Mouse (Mus musculus) heart, adult 8-10 months (tissue): ENCODE measurements around the gene Armc12. TPM values are rescaled to one million over a fixed set of nuclear protein-coding genes. Genes with fewer than 3 reads are reported as not detected.
A peak's percentile ranks its signal among the peaks of the same experiment; 100 is the strongest.
"Not testable (repeated sequence)": the region's sequence is repeated elsewhere in the genome, so short reads cannot be mapped to it uniquely, and the experiment has no call there.

Experiments used
- DNase-seq: peaks from one replicate; pipeline ENCODE4 v3.0.0; 2022; ENCODE audit warnings: low spot score
- total RNA-seq, 4 experiments: library from RNA; stranded (reverse); gene quantifications; 2 replicates each; pipeline ENCODE4 v1.2.4; 2022

Gene Armc12
- total RNA-seq, 4 experiments from 2014 or later: not detected

DNA sequence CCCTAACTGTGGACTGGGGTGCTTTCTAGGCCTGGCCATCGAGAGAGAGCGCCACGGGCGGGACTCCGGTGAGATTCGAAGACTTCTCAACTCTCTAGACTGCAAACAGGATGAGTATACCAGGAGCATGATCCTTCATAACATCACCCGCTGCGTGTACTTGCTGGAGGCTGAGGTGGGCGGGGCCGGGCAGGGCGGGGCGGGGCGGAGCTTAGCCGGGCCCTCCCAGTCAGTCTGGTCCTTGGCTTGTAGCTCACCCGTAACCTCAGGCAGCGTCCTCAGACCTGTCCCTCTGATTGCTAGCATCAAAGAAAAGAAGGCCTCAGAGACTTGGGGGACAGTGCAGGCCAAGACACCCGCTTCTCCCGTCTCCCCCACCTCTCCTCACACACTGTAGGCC lies 1.3 kb downstream of the Armc12 start:
- DNase-seq: no peak

DNA sequence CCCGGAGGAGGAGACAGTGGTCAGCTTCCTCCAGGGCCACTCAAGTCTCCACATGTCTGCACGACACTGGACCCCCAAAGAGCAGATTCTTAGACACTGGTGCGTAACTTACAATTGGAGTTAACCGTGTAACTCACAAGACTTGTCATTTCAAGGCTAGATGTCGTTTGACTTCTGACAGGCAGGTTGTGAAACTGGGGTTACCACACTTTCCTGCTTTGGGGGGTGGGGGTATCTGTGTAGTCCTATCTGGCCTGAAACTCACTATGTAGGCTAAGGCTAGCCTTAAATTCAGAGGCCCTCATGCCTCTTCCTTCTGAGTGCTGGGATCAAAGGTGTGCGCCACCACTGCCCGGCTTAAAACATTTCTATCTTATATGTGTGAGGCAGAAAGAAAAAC lies 2.0 kb downstream of the Armc12 start:
- DNase-seq: no peak

DNA sequence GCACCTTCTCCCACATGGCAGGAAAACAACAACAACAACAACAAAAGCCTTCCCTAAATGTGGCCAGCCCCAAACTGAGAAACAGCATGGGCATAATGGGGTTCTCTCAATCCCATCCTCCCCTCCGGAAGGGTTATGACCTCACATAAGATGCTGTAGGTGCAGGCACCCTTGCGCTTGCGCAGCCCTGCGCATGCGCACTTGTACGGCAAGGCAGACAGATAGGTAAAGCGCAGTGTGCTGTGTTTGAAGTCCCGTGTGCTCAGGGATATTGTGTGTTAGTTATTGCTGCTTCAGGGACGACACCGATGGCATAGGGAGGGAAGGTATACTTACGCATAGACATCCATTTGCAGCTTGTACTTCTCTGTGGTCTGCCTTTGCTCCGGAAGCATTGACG lies 2.7 kb downstream of the Armc12 start:
- DNase-seq: no peak

GRCm38 (mm10) chr17:28537881-28538280 lies 7.3 kb downstream of the Armc12 start:
- no peak for DNase-seq

GRCm38 (mm10) chr17:28546925-28547324 lies 16.3 kb downstream of the Armc12 start:
- no peak for DNase-seq

DNA sequence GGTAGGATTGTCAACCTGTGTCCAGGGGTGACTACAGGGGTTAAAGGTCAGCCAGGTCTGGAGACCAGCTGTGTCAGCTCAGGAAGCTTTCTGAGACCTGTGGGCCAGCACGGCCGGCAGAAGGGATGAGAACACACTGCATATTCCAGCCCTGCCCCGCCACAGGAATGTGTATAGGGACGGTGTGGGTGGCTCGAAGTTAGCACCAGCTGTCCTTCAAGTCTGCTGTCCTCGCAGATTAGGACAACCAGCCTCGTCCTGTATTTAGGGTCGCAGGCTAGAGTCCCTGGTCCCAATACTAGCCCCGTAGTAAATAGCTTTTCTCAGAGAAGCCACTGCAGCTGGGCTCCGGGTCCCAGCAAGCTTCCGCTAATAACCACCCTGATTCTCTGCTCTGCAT lies 17.9 kb downstream of the Armc12 start:
- DNase-seq: no peak

GRCm38 (mm10) chr17:28549111-28549510 lies 18.5 kb downstream of the Armc12 start, which contains the start of gene Clpsl2:
Clpsl2 (plus strand) TSS chr17:28549411.
- DNase-seq: no peak

DNA sequence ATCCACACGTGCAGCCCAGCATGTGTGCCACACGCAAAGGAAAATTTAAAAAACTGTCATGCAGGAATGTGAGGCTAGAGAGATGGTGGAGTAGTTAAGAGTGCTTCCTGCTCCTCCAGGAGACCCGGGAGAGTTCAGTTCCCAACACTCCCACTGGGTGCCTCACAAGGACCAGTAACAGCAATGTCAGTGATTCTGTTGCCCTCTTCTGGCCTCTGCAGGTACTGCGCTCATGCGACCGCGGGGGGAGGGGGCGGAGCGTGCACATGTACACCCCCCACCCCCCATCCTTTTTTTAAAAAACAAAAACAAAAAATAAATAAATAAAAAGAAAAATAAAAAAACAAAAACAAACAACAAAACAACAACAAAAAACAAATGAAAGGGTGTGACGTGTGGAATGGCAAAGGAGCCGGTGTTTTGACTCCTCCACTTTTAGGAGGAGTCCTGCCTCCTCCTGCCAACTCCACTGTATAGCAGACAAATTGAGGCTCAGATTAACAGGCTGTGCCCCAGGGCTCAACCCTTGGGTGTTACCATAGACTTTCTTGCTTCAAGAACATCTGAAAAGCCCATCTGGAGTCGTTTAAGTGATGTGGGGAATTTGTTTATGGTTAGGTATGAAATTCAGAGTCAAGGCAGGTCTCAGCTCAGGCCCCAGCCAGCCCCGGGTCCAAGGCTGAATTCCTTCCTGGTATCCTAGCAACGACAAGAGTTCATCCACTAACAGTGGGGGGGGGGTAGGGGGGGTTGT lies 22.6 kb downstream of the Armc12 start:
- DNase-seq: peak; percentile 57

DNA sequence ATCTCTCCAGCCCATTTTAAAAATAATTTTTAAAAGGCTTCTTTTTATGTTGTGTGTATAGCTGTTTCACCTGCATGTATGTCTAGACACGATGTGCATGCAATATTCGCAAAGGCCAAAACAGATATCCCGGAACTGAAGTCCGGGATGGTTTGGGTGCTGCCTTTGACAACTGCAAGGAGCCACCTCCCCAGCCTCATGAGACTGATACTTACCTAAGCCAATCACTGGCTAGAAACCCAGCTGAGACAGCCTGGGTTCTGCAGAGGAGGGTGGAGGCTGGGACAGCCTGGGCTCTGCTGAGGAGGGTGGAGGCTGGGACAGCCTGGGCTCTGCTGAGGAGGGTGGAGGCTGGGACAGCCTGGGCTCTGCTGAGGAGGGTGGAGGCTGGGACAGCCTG lies 23.4 kb downstream of the Armc12 start:
- not testable (repeated sequence) for DNase-seq

- no peak for DNase-seq
Observed at GRCm38 (mm10) chr17:28556635-28557396, 26.2 kb downstream of the Armc12 start.

DNA sequence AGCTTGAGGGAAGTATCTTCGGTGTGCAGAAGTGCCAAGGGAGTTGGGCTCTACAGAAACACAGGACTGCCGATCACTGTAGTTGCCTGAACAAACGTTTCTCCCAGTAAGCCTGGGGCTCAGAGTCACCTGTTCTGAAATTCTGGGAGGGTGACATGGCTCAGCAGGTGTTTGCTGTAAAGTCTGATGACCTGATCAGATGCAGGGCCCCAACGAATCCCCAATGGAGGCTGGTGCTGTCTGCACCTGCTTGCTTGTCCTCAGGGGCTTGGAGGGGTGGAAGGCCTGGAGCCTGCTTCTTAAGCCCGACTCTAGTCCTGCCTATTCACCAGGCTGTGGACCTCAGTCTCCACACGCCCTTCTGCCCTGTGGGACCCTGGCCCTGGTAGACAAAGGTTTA lies 27.2 kb downstream of the Armc12 start:
- no peak for DNase-seq

DNA sequence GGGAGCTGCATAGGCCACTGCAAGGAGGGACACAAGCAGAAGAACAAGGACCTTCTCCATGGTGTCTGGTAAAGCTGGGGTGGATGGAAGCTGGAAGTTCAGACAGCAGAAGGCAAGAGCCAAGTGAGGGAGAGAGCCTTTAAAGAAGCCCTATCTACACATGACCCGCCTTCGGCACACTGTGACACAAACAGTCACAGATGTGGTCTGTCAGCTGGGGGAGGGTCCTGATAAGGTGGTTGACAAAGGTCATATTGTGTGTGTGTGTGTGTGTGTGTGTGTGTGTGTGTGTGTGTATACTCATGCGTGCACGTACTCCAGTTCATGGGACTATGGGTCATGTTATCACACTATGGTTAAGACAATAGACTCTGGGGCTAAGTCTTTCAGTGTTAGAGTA lies 30.0 kb downstream of the Armc12 start, which contains the start of gene Clps:
Gene Clps, minus strand, starts transcription at position 169 of the 400 bp plus-strand sequence.
- DNase-seq: no peak

DNA sequence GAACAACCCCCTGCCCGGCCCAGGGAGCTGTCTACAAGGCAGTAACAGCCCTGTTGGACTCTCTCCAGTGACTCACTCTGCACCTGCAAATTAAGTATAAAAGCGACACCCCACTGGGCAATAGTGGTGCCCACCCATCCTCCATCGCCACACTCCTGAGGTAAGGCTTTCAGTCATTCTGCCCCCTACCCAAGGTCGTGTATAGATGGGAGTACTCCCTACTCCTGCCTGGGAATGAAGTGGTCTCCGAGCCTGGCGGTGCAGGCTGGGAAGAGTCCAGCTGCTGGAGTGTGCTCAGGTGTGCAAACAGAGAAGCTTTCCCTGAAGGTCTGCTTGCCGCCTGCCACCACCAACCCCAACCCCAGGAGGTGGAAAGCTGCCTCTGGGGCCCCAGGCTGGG lies 31.0 kb downstream of the Armc12 start:
- no peak for DNase-seq

- no peak for DNase-seq
Observed at GRCm38 (mm10) chr17:28565181-28565580, 34.6 kb downstream of the Armc12 start.

DNA sequence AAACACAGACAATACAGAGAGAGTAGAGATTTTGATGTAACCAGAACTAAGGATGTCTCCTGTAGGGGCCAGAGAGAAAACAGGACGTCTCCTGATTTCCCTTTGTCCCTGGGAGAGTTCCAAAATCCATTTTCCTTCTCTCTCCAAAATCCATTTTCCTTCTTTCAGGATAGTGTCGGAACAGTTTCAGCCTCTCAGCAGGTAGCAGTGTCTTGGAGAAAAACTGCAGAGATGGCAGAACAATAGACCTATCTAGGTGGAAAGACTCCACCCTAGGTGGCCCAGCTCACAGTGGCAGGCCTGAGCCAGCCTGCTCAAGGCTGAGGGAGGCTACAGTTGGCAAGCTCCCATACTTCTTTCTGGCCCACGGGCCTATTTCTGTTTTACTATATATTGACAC lies 36.9 kb downstream of the Armc12 start:
- no peak for DNase-seq

GRCm38 (mm10) chr17:28571868-28572267 lies 41.3 kb downstream of the Armc12 start:
- no peak for DNase-seq

GRCm38 (mm10) chr17:28572521-28572920 lies 41.9 kb downstream of the Armc12 start:
- no peak for DNase-seq

GRCm38 (mm10) chr17:28572941-28573340 lies 42.3 kb downstream of the Armc12 start:
- DNase-seq: no peak

- no peak for DNase-seq
Observed at GRCm38 (mm10) chr17:28575244-28576125, 44.9 kb downstream of the Armc12 start, which contains the start of gene Lhfpl5. Lhfpl5 (plus strand) TSS chr17:28575641.

DNA sequence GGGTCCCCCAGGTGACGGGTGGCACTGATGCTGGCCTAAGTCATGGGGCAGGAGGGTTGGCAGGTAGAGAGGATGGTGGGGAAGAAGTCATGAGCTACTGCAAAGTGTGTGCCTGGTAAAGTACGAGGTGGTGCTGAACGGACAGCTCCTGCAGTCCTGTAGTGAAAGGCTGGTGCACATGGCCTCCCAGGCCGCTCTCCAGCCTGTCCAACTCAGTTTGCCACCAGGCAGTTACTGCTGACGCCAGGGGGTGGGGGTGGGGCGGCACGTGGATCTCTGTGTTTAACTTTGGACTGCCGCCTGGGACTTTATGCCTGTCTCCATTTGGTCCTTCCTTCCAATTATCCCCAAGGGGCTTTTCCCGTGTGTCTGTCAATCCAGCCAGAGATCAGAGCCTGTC lies 49.8 kb downstream of the Armc12 start:
- no peak for DNase-seq

DNA sequence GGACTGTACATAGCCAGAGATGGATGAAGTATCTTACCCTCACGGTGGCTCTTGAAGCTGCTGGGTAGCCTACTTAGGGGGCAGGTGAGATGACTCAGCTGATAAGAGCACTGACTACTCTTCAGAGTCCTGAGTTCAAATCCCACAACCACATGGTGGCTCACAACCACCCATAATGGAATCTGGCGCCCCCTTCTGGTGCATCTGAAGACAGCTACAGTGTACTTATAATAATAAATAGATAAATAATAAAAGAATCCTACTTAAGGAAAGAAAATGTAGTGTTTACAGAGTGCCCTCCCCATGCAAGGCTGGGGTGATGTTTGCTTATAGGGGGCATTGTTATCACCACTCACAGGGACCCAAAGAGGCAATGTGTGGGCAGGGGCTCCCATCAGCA lies 50.5 kb downstream of the Armc12 start:
- no peak for DNase-seq

DNA sequence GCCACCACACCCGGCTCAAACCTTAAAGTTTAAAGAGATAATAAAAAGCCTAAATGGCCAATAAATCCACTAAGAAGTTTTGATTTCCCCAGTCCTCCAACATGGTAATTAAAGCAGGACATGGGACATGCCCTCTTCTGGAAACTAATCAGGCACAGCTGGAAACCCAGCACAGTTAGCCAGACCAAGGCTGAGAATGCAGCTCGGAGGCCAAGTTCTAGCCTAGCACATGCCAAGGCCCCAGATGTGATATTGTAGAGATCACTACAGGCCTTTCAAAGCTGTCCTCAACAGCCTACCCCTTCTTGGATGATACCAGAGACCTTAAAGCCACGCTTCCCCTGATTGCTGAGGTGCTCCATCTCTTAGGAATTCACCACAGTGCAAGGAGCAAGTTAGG lies 55.9 kb downstream of the Armc12 start:
- no peak for DNase-seq
